Mouse (Mus musculus): ENCODE measurements at regions not wholly inside any gene's neighbourhood (a gene's known extent, or its start where the extent isn't known, plus 50 kb on each side); places are given as distances from the start of the nearest gene placed in this dataset.

DNA sequence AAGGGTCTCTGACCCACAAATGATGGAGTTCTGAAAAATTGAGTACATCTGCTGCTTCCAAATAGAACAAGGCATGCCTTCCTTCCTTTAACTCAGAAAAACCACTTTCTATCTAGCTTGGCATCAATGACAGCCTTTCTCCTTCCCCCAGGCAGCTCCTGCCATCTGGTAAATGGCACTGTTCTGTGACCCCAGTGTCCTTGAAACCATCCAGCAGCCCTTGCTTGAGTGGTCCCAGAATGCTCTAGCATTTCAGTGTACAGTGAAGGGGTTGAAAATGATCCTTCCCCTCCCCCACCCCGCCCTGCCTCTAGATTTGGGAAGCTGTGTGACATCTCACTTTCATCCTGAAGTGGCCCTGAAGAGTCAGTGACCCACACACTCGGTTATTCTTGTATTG is 152.3 kb downstream of the Gm9817 start:
- no peak overlapping the region for H3K27ac ChIP-seq (ENCODE audit: control insufficient read depth, insufficient read depth, low read depth, low read length, poor library complexity)
- 69% methylated on average over 2 of the region's 2 CpGs for WGBS
- no peak overlapping the region for H3K4me3 ChIP-seq (replicated peaks; ENCODE audit: control insufficient read depth, low read depth, low read length)
- TF ChIP-seq CTCF (IDR thresholded peaks at IDR 0.05; ENCODE audit: control insufficient read depth, insufficient read depth, low read length), result no peak
- no peak for TF ChIP-seq POLR2A (IDR thresholded peaks at IDR 0.05; ENCODE audit: borderline replicate concordance, control insufficient read depth, low read depth, low read length)
- no peaks in the 10 kb centered on the region for H3K4me1 ChIP-seq (ENCODE audit: control insufficient read depth, insufficient read depth, low read length)

DNA sequence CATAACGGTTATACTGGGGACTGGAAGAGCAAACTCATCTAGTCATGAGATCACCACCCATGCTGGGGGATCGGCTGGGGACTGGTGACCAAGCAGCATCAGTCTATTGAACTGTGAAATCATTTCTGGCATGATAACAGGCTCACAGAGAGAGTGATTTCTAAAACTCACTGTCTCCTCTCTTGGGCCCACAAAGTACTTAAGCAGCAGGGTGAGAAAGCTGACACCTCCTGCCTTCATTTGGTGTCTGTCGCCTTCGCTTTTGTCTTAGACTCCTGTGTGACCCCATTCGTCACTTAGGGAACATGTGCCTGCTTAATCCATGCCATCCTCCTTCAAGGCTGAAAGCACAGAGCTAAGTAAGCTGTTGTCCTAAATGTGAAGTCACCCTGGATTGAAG is 154.3 kb upstream of the Mylip start:
- 81% methylated on average over 5 of the region's 5 CpGs for WGBS
- TF ChIP-seq POLR2A (IDR thresholded peaks at IDR 0.05; ENCODE audit: borderline replicate concordance, control insufficient read depth, low read depth, low read length) (no peak), CTCF (IDR thresholded peaks at IDR 0.05; ENCODE audit: control insufficient read depth, insufficient read depth, low read length) (no peak)

DNA sequence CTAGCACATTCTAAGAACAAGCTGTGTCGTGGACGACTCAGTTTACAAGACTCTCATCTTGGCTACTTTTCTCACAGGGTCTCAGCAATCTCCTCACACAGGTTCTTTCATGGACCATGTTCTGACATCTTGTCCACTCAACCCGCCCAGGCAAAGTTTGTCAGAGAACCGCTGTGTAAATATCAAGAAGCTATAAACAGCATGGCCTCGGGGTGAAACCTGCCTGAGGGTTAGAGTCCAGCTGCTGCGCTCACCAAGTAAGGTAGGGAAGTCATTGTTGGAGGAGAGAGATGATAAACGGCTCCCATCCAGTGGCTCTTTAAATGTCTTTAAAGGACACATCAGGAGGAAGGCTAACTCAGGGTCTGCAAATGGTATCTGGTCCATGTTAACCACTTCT is 151.3 kb upstream of the Mylip start:
- H3K4me1 ChIP-seq (ENCODE audit: control insufficient read depth, insufficient read depth, low read length), result no peaks in the 10 kb centered on the region
- H3K4me3 ChIP-seq (replicated peaks; ENCODE audit: control insufficient read depth, low read depth, low read length), result no peak overlapping the region
- WGBS, result 83% methylated on average over 7 of the region's 7 CpGs
- TF ChIP-seq POLR2A (IDR thresholded peaks at IDR 0.05; ENCODE audit: borderline replicate concordance, control insufficient read depth, low read depth, low read length) (no peak), CTCF (IDR thresholded peaks at IDR 0.05; ENCODE audit: control insufficient read depth, insufficient read depth, low read length) (no peak)
- no peak overlapping the region for H3K27ac ChIP-seq (ENCODE audit: control insufficient read depth, insufficient read depth, low read depth, low read length, poor library complexity)

More for the DNA sequence above, 154.3 kb upstream of the Mylip start:
- Histone ChIP-seq H3K4me1 (ENCODE audit: control insufficient read depth, insufficient read depth, low read length) (no peaks in the 10 kb centered on the region), H3K4me3 (replicated peaks; ENCODE audit: control insufficient read depth, low read depth, low read length) (no peak overlapping the region), H3K27ac (ENCODE audit: control insufficient read depth, insufficient read depth, low read depth, low read length, poor library complexity) (no peak overlapping the region)

DNA sequence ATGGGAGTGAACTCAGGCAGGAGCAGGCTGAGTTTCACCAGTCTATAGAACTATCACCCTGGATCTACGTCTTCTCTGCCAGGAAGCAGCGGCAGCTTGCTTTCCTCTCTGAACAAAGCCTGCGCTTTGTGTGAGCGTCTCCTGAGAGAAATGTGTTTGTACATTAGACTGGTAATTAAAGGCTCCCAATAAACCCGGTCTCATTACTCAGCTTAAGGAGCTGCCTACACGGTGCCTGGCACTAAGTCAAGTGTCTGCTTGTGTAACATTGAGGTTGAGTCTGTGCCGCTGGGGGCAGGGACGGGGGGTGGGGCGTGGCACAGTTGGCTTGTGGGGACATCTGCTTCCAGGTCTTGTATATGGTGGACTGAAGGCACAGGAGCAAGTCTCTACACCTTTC is 150.4 kb upstream of the Mylip start:
- TF ChIP-seq POLR2A (IDR thresholded peaks at IDR 0.05; ENCODE audit: borderline replicate concordance, control insufficient read depth, low read depth, low read length) (no peak), CTCF (IDR thresholded peaks at IDR 0.05; ENCODE audit: control insufficient read depth, insufficient read depth, low read length) (no peak)
- Histone ChIP-seq H3K27ac (ENCODE audit: control insufficient read depth, insufficient read depth, low read depth, low read length, poor library complexity) (no peak overlapping the region), H3K4me3 (replicated peaks; ENCODE audit: control insufficient read depth, low read depth, low read length) (no peak overlapping the region), H3K4me1 (ENCODE audit: control insufficient read depth, insufficient read depth, low read length) (no peaks in the 10 kb centered on the region)
- 47% methylated on average over 9 of the region's 9 CpGs for WGBS

DNA sequence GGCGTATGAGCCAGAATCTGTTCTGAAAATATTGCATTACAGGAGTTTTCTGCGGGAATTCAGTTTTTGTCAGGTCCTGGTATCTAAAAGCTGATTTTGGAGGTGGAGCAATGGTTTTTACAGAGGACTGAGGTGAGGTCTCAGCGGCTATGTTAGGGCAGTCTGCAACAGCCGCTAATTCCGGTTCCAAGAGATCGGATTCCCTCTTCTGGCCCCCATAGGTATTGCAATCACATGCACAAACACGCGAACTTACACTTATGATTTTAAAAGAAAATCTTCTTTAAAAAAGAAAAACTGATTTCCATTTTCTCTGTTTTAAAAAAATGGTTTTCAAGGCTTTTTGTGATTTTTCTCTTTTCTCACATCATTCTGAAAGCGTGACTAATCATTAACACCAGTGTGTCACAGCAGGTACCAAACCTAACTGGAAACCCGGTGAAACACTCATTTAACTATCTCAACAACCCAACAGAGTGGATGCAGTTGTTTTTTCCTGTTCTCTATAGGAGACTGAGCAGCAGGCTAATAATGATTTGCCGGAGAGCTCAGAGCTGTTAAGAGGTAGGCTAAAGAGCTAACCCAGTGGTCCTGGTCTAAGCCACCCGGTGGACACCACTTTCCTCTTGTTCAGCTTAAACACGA is 149.4 kb upstream of the Mylip start:
- H3K4me3 ChIP-seq (replicated peaks; ENCODE audit: control insufficient read depth, low read depth, low read length), result no peak overlapping the region
- 85% methylated on average over 13 of the region's 13 CpGs for WGBS
- no peak overlapping the region for H3K27ac ChIP-seq (ENCODE audit: control insufficient read depth, insufficient read depth, low read depth, low read length, poor library complexity)
- no peak for TF ChIP-seq POLR2A (IDR thresholded peaks at IDR 0.05; ENCODE audit: borderline replicate concordance, control insufficient read depth, low read depth, low read length)
- TF ChIP-seq CTCF (IDR thresholded peaks at IDR 0.05; ENCODE audit: control insufficient read depth, insufficient read depth, low read length), result no peak
- H3K4me1 ChIP-seq (ENCODE audit: control insufficient read depth, insufficient read depth, low read length), result no peaks in the 10 kb centered on the region

DNA sequence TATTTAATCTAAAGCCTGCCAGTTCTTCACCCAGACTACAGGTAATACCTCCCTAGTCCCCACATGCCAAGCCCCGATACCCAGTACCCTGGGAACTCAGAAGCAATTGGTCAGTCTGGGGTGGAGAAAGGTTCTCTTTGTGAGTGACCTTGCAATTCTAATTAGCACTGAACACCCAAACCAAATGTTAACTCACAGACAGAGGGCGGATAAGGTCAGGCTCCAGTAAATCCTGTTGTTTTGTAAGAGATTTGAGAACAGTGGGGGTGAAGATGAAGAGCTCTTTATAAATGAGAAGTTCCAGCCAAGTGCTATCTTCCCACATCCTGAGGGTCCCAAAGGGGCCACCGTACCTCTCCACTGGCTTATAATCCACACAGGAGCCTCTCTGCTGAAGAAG is 147.3 kb upstream of the Mylip start:
- no peak overlapping the region for H3K27ac ChIP-seq (ENCODE audit: control insufficient read depth, insufficient read depth, low read depth, low read length, poor library complexity)
- TF ChIP-seq POLR2A (IDR thresholded peaks at IDR 0.05; ENCODE audit: borderline replicate concordance, control insufficient read depth, low read depth, low read length) (no peak), CTCF (IDR thresholded peaks at IDR 0.05; ENCODE audit: control insufficient read depth, insufficient read depth, low read length) (no peak)
- 78% methylated on average over 3 of the region's 3 CpGs for WGBS
- H3K4me3 ChIP-seq (replicated peaks; ENCODE audit: control insufficient read depth, low read depth, low read length), result no peak overlapping the region
- no peaks in the 10 kb centered on the region for H3K4me1 ChIP-seq (ENCODE audit: control insufficient read depth, insufficient read depth, low read length)

DNA sequence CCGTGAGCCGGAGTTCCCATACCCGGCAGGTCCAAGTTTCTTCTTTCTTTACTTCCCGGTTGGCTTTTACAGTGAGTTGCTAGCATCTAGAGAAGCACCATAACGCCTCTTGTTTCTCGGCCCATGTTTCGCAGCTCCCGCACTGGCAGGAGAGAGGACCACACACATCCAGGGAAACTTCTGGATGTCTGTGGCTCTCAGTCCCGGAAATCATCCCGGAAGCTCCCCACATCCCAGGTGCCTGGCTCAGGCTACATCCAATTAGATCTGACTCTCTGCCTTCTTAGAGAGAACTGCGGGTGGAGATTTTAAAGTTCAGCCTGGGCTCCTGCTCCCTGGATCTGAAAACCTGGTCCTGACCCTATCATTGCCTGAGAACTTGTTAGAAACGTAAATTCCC is 146.8 kb upstream of the Mylip start:
- Histone ChIP-seq H3K27ac (ENCODE audit: control insufficient read depth, insufficient read depth, low read depth, low read length, poor library complexity) (no peak overlapping the region), H3K4me1 (ENCODE audit: control insufficient read depth, insufficient read depth, low read length) (no peaks in the 10 kb centered on the region), H3K4me3 (replicated peaks; ENCODE audit: control insufficient read depth, low read depth, low read length) (no peak overlapping the region)
- TF ChIP-seq CTCF (IDR thresholded peaks at IDR 0.05; ENCODE audit: control insufficient read depth, insufficient read depth, low read length) (no peak), POLR2A (IDR thresholded peaks at IDR 0.05; ENCODE audit: borderline replicate concordance, control insufficient read depth, low read depth, low read length) (no peak)
- WGBS, result 87% methylated on average over 12 of the region's 12 CpGs

DNA sequence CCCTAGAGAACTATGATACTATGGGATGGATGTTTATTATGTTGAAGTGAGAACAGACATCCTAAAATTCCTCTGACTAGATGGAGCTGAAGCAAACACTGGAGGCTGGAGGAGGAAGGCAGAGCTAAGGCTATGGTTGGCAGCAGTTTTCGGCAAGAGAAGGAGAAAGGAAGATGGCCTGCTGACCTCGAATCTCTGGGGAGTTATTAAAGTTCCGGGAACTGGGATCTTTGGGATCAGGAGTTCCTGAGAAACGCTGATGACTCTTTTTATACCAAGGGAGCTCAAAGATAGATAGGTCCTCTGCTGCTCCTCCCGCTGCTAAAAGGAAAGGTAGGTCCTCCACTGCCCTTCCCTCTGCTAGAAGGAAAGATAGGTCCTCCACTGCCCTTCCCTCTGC is 143.9 kb upstream of the Mylip start:
- no peak overlapping the region for H3K27ac ChIP-seq (ENCODE audit: control insufficient read depth, insufficient read depth, low read depth, low read length, poor library complexity)
- no peak overlapping the region for H3K4me3 ChIP-seq (replicated peaks; ENCODE audit: control insufficient read depth, low read depth, low read length)
- no peaks in the 10 kb centered on the region for H3K4me1 ChIP-seq (ENCODE audit: control insufficient read depth, insufficient read depth, low read length)
- 63% methylated on average over 5 of the region's 5 CpGs for WGBS
- no peak for TF ChIP-seq CTCF (IDR thresholded peaks at IDR 0.05; ENCODE audit: control insufficient read depth, insufficient read depth, low read length)
- no peak for TF ChIP-seq POLR2A (IDR thresholded peaks at IDR 0.05; ENCODE audit: borderline replicate concordance, control insufficient read depth, low read depth, low read length)

DNA sequence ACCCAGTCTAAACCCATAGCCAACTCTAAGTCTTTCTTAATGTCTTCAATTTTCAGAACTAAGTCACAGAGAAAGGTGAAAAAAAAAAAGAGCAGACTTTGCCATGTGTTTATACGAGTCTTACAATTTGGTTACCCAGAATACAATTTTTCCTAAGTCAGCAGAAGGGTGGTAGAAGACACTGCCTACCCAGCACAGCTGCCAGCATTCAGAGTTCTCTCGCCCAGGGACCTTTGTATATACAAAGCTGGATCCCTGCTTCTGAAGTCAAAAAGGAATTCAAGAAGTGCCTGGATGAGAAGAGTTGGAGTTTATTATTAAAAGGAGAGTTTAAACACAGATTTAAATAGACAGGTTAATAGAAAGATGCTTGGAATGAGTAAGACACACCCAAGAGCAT is 143.2 kb upstream of the Mylip start:
- TF ChIP-seq POLR2A (IDR thresholded peaks at IDR 0.05; ENCODE audit: borderline replicate concordance, control insufficient read depth, low read depth, low read length) (no peak), CTCF (IDR thresholded peaks at IDR 0.05; ENCODE audit: control insufficient read depth, insufficient read depth, low read length) (no peak)
- Histone ChIP-seq H3K27ac (ENCODE audit: control insufficient read depth, insufficient read depth, low read depth, low read length, poor library complexity) (no peak overlapping the region), H3K4me1 (ENCODE audit: control insufficient read depth, insufficient read depth, low read length) (no peaks in the 10 kb centered on the region), H3K4me3 (replicated peaks; ENCODE audit: control insufficient read depth, low read depth, low read length) (no peak overlapping the region)
- 60% methylated on average over 2 of the region's 2 CpGs for WGBS
